Comparison of ENCODE assay signal across 11 mouse cellular contexts in the genomic region with DNA sequence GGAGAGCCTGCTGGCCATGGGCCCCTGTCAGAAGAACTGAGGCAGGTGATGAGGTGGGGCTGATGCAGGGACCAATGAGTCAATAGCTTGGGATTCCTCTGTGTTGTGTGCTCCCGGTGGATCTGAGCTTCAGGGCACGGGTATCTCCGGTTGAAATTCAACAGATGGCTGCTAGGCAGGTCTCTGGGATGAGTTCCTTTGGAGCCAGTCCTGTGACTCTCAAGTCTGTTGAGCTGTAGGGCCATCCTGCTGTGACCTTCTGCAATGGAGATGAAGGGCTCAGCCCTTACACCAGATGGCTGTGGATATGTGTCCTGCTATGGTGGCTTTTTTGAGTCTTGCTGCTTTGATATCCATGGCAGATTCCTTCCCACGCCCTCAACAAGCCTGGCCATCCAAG. TPM values are rescaled to one million over a fixed set of nuclear protein-coding genes. Genes with fewer than 3 reads are reported as not detected.
A peak's percentile ranks its signal among the peaks of the same experiment; 100 is the strongest.
DNase-seq lines count a peak whose midpoint lies in the region; ATAC-seq and TF ChIP-seq lines count a peak whose summit lies in the region.
"Had no signal": no experiment of that assay in that cellular context is flagged by ENCODE, and none has a peak within 500 bp of the region (broad histone marks: within the 10 kb centered on the region; RNA-seq: fewer than 3 reads in every experiment).

No protein-coding gene starts in this region.

- peak overlapping the region; percentile 34 for H3K4me3 ChIP-seq in layer of hippocampus, adult 2 months
- no peak overlapping the region for H3K4me3 ChIP-seq in embryonic facial prominence, embryonic 13.5 days
- H3K4me3 ChIP-seq in hindbrain, embryonic 16.5 days (ENCODE audit: low read length), result peak overlapping the region; percentile 71
- peak overlapping the region; percentile 63 for H3K4me3 ChIP-seq in olfactory bulb, adult 2 months (ENCODE audit: insufficient read depth, low read depth, low read length)

- TF ChIP-seq CTCF in layer of hippocampus, adult 2 months (conservative IDR thresholded peaks at IDR 0.05), result no peak
- TF ChIP-seq CTCF in olfactory bulb, adult 2 months (IDR thresholded peaks at IDR 0.05; ENCODE audit: insufficient read depth, low read depth, low read length), result no peak

- H3K9me3 ChIP-seq in embryonic facial prominence, embryonic 13.5 days, result no peaks in the 10 kb centered on the region
- no peaks in the 10 kb centered on the region for H3K9me3 ChIP-seq in hindbrain, embryonic 16.5 days (ENCODE audit: control insufficient read depth, low read length)

- no peak overlapping the region for H3K9ac ChIP-seq in embryonic facial prominence, embryonic 13.5 days
- H3K9ac ChIP-seq in hindbrain, embryonic 16.5 days (ENCODE audit: low read depth, low read length), result peak overlapping the region; percentile 85
- H3K9ac ChIP-seq: liver, embryonic 14.5 days had no signal

- TF ChIP-seq POLR2A in olfactory bulb, adult 2 months (IDR thresholded peaks at IDR 0.05; ENCODE audit: insufficient read depth, low read depth, low read length), result no peak

- H3K27me3 ChIP-seq in embryonic facial prominence, embryonic 13.5 days, result peaks cover 51% of the 10 kb centered on the region
- H3K27me3 ChIP-seq in hindbrain, embryonic 16.5 days (replicated peaks; ENCODE audit: control insufficient read depth, insufficient read depth, low read length), result no peaks in the 10 kb centered on the region

- H3K4me2 ChIP-seq in embryonic facial prominence, embryonic 13.5 days, result 0 out of 2 replicates have a peak overlapping the region, but pooled peaks have one; percentile 14
- peak overlapping the region; percentile 91 for H3K4me2 ChIP-seq in hindbrain, embryonic 16.5 days (ENCODE audit: low read length)

- no peak overlapping the region for H3K27ac ChIP-seq in layer of hippocampus, adult 2 months
- H3K27ac ChIP-seq in embryonic facial prominence, embryonic 13.5 days, result no peak overlapping the region
- H3K27ac ChIP-seq in hindbrain, embryonic 16.5 days (ENCODE audit: low read depth, low read length), result peak overlapping the region; percentile 94
- 0 out of 2 replicates have a peak overlapping the region, but pooled peaks have one; percentile 8 for H3K27ac ChIP-seq in olfactory bulb, adult 2 months (ENCODE audit: insufficient read depth, low read depth, low read length)
- H3K27ac ChIP-seq: liver, embryonic 14.5 days had no signal

- H3K36me3 ChIP-seq in embryonic facial prominence, embryonic 13.5 days, result no peaks in the 10 kb centered on the region
- no peaks in the 10 kb centered on the region for H3K36me3 ChIP-seq in hindbrain, embryonic 16.5 days (ENCODE audit: control insufficient read depth, insufficient read depth, low read length)

- DNase-seq in layer of hippocampus, adult 2 months (ENCODE audit: low spot score in 2 of 2), result no peak
- DNase-seq in layer of hippocampus, adult 9-10 months (ENCODE audit: low spot score), result no peak
- DNase-seq in frontal cortex, postnatal 10 days (ENCODE audit: low spot score in 2 of 2), result no peak
- DNase-seq: retina, postnatal 1 day had no signal

- whole genome bisulfite sequencing in embryonic facial prominence, embryonic 13.5 days, result 55% methylated on average over 4 of the region's 4 CpGs
- WGBS in hindbrain, embryonic 16.5 days, result 23% methylated on average over 4 of the region's 4 CpGs
- WGBS in olfactory bulb, adult 2 months, result 27% methylated on average over 4 of the region's 4 CpGs

- no peak for ATAC-seq in embryonic facial prominence, embryonic 13.5 days (ENCODE audit: insufficient number of reproducible peaks, insufficient read depth, low FRiP score, low TSS enrichment, low read depth)
- ATAC-seq in hindbrain, embryonic 16.5 days, result no peak
- ATAC-seq in erythroblast, adult 5-6 weeks (replicated peaks; ENCODE audit: low FRiP score, poor library complexity, severe bottlenecking), result no peak
- no peak for ATAC-seq in activated CD4-positive, CD25-positive, alpha-beta regulatory T cell, adult 4 months

- peaks cover 15% of the 10 kb centered on the region for H3K4me1 ChIP-seq in embryonic facial prominence, embryonic 13.5 days
- peaks cover 49% of the 10 kb centered on the region for H3K4me1 ChIP-seq in hindbrain, embryonic 16.5 days (ENCODE audit: control insufficient read depth, insufficient read depth, low read depth, low read length)
- peaks cover 53% of the 10 kb centered on the region for H3K4me1 ChIP-seq in olfactory bulb, adult 2 months (ENCODE audit: control insufficient read depth, insufficient read depth, low read length)

RNA-seq across cellular contexts. Expression of a gene that starts 5.7 kb away (rescaled TPM):
- total RNA-seq in layer of hippocampus, adult 2 months (2021), result 100 to 1,000 TPM; 234 to 238 TPM
- polyA plus RNA-seq in embryonic facial prominence, embryonic 13.5 days (2015; fragmentation: Nextera tagmentation; extraction: Ambion mirVana), result 23.5 and 26.4 TPM in 2 replicates
- 851 and 939 TPM in 2 replicates for polyA plus RNA-seq in hindbrain, embryonic 16.5 days (2015; fragmentation: Nextera tagmentation; extraction: Ambion mirVana)
- 2,655 TPM in 1 of 2 replicates, not detected in the other for polyA plus RNA-seq in olfactory bulb, adult 2 months (2012; ENCODE audit: insufficient read depth, insufficient read length, low replicate concordance, missing spikeins)
- not detected in 2 replicates for total RNA-seq in erythroblast, adult 5-6 weeks (2015; ENCODE audit: low replicate concordance)
- not detected in 2 replicates for total RNA-seq in erythroblast, adult 5-6 weeks (2017; ENCODE audit: low replicate concordance)
- polyA plus RNA-seq in activated CD4-positive, CD25-positive, alpha-beta regulatory T cell, adult 4 months (2017; shearing (Covaris generic)), result 10 to 100 TPM; 11.2 to 11.5 TPM
- total RNA-seq: megakaryocyte-erythroid progenitor cell, adult 5-6 weeks had no signal

Comparison
In these comparisons a context has a peak if more than half of its experiments do, and no peak if none do; other contexts are left out.
1. H3K27ac ChIP-seq: peak in hindbrain, embryonic 16.5 days (single experiment) and olfactory bulb, adult 2 months (single experiment); none in layer of hippocampus, adult 2 months (single experiment) and embryonic facial prominence, embryonic 13.5 days (single experiment).